Mouse (Mus musculus) spleen, embryonic (tissue): Measurements from ENCODE around the gene Spem2.

Source experiments
- CTCF ChIA-PET: fragments of 350-600 bp; sonication (Branson Sonifier 250); formaldehyde crosslinking; loops from one replicate; lab custom pipeline; 2022; lab: Charles Lee

Gene Spem2

DNA sequence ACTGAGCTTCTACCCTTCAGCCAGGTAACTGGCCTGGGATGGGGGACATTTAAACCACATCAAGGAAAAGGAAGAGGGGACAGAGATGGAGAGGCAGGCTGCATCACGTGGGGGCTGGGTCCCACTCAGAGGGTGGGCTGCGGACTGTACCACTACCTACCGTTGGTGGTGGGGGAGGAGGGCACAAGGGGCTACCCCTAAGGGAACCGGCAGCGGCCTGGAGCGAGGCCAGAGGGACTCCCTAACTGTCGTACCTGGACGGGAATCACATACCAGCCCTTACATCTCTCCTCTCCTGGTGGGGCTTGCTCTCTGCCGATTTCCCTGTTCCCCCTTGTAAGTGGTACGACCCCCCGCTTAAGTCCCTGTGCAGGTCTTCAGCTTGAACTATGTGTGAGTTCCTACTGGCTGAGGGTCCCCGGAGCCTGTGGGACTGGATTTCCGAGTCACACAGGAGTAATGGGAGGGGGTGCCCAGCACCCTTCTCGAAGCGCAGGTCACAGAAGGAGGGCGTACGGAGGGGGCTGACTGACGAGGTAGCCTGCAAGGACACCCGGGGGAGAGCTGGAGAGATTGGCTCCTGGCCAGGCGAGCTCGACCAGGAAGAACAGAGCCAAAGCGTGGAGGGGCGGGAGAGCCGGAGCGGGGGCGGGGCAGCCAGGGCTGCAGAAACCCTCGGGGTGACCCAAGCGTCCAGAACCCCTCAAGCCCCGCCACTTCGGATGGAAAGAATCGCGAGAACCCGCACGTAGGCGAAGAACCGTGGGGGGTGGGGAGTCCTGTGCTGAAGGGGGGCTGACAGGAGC is 17.7 kb downstream of the Spem2 start:
- CTCF ChIA-PET, result no interaction called here

DNA sequence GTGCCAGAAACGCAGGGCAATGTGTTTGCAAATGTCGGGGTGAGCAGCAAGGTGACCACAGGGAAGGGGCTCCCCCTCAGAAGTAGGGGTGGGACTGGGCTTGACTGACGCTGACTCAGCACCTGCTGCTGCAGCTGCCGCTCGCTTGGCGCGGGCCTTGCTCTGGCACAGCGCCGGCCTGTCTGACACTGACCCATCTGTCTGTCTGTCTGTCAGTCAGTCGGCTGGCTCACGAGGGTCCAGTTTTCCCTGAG is 18.2 kb downstream of the Spem2 start:
- CTCF ChIA-PET, result interaction anchor here (0.7 kb wide), 3 partner anchors 45 to 511 kb away, joined by 4 to 18 read pairs (median 11); no protein-coding TSS in a partner anchor

DNA sequence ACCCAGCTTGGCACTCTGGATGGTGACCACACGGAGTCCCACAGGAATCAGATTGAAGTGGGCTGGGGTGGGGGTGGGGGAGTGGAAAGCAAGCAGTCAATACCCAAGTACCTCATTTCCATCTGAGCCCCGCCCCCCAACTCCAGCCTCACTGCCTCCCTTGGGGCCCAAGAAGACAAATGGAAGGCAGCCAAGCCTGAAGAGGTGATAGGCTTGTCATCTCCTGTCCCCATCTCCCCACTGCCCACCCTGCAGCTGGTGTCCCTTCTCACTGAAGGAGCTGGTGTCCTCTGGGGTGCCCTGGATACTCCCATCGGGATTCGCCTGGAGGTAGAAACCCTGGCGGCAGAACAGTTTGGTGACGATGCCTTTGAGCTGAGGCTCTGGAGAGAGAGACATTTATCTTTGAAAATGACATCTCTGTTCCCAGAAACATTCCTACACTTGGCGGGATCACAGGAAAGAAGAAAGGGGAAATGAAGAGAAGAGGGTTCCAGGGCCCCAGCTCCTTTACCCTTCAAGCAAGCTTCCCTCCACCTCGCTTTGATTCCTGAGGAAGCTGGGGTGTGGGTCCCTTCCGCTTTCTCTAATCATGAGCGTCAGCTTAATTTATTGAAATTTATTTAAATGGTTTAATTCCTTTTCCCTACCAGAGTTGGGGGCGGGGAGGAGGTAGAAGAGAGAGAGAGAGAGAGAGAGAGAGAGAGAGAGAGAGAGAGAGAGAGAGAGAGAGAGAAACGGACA is 18.7 kb downstream of the Spem2 start:
- CTCF ChIA-PET, result interaction anchor here (0.7 kb wide), 3 partner anchors 45 to 512 kb away, joined by 4 to 18 read pairs (median 11); no protein-coding TSS in a partner anchor

DNA sequence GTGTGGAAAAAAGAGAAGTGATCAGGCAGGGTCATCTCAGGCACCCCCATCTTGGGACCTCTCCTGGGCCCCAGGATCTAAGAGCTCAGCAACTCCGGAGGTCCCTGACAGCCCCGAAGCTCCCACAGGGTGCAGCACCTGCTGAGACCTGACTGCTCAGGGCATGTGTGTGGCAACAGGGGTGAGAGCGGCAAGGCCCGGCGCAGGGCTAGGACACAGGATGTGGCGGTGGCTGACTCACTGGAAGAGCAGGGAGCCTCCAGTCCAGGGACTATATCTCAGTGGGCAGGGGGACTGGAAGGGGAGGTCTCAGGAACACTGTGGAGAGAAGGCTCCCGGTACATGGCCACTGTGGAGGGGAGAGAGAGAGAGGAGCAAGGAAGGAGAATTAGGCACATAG is 20.3 kb downstream of the Spem2 start:
- CTCF ChIA-PET, result interaction anchor here (0.6 kb wide), 1 partner anchor 133 kb away, joined by 3 read pairs; no protein-coding TSS in a partner anchor

DNA sequence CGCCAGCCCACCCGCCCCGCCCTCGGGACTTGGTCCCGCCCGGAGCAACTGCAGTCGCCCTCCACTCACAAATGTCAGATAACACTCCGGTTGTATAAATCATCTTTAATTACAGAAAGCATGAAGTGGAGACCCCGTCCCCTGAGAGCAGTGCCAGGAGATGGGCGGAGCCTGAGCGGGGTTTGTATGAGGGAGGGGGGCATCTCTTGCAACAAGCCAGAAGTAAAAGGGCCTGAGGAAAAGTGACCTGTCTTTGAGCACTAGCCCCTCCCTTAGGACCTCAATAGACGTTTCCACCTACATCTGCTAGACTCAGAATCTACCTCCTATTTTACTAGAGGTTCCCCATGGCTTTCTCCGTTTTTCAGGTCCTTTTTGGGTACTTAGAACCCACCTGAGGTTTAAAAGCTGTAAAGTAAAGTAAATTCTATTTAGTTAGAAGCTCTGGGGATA is 22.3 kb downstream of the Spem2 start:
- CTCF ChIA-PET, result interaction anchor here (1.2 kb wide), 1 partner anchor 114 kb away, joined by 3 read pairs; the partner anchor contains the start of gene Senp3

DNA sequence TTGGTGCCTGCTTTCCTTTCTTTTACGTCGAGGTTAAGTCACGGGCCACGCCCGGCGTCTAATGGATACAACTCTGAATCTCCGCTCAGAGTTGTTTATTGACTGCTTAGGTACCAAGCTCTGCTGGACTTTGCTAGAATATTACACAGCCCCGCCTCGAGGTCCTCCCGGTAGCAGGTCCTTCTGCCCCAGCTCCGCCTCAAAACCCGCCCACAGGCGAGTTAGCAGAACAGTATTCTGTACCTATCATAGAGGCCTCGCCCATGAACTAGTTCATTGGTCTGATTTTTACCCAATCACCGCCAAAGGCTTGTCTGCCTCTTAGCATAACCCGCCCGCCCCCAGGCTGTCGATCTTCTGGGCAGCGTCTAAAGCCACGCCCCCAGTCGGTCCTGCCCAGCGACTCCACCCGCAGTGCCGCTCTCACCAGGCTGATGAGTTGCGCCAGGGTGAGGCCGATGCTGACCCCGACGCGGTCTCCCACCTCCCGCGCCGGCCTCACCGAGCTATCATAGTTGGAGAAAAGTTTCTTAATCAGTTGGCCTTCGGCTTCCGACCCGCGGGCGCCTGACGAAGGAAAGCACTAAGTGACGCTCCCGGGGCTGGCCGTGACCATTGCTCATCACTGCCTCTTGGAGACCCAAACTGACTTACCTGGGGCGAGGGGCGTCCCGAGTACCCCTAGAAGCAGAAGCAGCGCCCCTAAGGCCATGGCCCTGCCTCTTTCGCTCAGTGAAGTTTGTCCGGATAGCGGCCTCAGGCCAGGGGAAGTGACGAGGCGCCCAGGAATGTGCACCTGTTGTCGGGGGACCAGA is 22.9 kb downstream of the Spem2 start, which contains the start of gene Chrnb1:
Chrnb1 (minus strand) TSS at position 776 of the 815 bp plus-strand sequence.
- CTCF ChIA-PET, result no interaction called here

DNA sequence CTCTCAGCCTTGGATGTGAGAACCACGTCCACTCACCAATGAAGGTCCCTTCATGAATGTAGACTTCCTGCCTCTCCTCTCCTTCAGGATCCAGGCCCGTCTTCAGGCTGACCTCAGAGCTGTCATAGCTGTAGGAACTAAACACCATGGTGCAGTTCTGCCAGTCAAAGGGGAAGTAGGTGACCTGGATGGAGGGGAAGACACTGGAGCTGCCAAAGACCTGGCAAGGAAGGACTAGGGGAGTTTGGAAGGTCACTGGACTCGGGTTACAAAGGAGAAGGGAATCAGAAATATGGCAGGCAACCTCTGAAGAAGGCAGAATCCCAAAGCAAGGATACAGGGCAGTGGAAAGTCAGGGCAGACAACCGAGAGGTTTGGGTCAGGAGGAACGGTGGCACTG is 24.8 kb downstream of the Spem2 start:
- CTCF ChIA-PET, result interaction anchor here (0.6 to 0.7 kb wide), 2 partner anchors 26 to 142 kb away, joined by 3 read pairs; no protein-coding TSS in a partner anchor

DNA sequence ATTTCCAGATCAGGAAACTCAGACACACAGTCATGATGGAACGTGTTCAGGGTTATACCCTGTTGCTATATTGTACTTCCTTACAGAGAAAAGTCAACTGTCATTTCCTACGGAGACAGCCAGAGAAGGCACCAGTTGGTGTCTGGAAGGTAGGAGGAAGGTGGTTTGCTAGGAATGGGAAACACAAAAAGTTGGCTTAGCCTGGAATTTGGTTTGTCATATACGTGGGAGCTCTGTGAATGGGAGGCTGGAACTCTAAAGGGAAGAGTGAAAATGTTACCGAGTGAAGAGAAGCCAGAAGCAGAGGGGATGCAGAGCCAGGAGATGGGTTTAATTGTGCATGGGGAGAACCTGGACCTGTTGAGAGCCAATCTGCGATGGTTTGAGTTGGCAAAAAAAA is 26.8 kb downstream of the Spem2 start:
- CTCF ChIA-PET, result no interaction called here

DNA sequence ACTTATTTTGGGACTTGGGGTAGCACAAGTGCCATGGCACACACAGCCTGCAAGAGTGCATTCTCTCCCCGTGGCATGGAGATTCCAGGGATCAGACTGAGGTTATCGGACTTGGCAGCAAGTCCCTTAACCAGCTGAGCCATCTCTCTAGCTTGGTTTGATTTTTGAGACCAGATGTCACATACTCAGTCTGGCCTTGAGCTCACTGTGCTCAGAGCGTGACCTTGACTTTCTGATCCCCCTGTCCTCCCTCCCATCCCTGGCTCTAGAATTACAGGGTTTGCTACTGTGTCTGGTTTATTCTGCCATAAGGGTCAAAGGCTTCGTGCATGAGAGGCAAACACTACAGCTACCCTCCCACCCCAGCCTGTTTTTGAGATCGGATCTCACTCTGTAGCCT is 28.8 kb downstream of the Spem2 start:
- CTCF ChIA-PET, result no interaction called here

DNA sequence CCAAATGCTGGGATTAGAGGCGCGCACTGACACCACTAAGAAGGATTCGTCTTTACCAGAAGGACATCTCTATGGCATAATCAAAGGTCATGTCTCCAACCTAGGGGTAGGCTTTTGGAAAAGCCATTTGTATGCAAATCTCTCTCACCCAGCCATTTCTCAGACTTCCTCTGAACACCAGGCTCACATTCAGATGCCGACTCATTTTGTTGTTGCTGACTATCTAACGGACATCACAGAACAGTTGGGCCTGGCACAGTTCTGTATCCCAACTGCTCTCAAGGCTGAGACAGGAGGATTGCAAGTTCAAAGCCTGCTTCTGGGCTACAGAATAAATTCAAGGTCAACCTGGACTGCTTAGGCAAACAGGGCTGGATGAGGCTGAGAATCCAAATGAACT is 31.0 kb downstream of the Spem2 start:
- CTCF ChIA-PET, result interaction anchor here (0.6 kb wide), 1 partner anchor 979 kb away, joined by 4 read pairs; no protein-coding TSS in a partner anchor

DNA sequence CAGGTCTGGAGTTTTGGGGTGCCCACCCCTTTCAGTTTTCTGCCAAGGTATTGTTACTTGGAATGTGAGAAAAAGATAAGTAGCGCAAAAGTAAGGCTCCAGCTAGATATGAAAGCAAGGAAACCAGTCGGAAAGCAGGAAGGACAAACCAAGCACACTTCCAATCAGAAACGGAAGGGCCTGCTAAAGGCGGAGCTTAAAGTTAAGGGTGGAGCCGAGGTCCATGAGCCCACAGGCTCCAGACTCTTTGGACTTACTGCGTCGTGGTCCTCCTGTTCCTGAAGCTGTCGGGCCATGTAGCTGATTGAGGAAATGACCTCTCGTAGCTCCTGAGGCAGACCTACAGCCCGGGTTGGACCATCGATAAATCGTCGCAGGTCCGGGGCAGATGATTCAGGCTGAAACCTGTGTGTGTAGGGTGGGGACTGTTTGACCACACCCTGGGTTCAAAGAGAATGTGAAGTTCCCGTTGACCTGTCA is 33.4 kb downstream of the Spem2 start:
- CTCF ChIA-PET, result no interaction called here

DNA sequence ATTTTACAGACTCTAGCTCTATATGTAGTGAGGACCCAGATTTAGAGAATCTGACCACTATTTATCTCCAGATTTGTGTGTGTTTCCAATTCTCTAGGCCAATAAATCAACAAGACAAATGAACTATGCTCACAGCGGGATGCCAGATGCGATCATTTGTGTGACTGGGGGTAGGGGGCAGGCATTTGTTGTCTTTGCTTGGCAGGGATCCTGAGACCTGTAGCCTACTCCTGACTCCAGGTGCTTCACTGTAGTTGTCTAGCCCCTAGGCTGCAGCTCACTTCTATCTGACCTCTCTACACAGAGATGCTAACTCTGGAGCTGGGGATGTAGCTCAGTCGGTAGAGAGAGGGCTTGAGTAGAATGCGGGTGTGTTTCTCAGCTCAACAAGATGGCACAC is 36.4 kb downstream of the Spem2 start:
- CTCF ChIA-PET, result interaction anchor here (0.9 kb wide), 1 partner anchor 12 kb away, joined by 3 read pairs; no protein-coding TSS in a partner anchor

DNA sequence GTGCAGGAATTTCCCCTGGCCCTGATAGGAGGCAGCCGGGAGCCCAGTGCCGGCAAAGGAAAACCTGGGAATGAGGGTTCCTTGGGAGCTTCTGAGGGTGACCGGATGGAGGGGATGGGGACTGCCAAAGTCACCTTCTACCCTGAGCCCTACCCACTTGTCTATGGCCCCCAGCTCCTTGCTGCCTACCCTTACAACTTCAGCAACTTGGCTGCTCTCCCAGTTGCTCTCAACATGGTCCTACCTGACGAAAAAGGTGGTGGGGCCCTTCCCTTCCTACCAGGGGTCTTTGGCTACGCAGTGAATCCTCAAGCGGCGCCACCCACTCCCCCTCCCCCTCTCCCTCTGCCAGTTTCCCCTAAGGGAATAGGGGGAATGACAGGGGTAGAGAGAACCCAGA is 39.3 kb downstream of the Spem2 start:
- CTCF ChIA-PET, result no interaction called here

DNA sequence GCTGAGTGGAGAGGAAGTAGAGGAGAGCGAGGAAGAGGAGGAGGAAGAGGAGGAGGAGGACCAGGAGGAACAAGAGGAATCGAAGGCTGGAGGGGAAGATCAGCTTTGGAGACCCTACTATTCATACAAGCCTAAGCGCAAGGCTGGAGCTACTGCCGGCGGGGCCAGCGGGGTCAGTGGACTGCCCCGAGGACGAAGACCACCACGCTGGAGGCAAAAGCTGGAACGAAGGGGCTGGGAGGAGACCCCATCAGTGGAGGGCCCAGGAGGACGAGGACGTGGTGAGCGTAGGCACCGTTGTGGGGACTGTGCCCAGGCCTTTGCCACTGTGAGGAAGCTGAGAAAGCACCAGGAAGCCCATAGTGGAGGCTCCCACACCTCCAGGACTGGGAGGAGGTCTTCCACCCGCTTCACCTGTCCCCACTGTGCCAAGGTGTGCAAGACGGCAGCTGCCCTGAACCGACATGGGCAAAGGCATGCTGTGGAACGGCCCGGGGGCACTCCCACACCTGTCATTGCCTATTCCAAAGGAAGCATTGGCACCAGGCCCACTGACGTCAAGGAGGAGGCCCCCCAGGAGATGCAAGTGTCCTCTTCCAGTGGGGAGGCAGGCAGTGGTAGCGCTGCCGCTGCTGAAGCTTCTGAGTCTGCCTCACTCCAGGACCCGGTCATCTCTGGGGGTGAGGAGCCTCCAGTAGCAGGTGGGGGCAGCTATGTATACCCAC is 39.8 kb downstream of the Spem2 start:
- CTCF ChIA-PET, result no interaction called here

DNA sequence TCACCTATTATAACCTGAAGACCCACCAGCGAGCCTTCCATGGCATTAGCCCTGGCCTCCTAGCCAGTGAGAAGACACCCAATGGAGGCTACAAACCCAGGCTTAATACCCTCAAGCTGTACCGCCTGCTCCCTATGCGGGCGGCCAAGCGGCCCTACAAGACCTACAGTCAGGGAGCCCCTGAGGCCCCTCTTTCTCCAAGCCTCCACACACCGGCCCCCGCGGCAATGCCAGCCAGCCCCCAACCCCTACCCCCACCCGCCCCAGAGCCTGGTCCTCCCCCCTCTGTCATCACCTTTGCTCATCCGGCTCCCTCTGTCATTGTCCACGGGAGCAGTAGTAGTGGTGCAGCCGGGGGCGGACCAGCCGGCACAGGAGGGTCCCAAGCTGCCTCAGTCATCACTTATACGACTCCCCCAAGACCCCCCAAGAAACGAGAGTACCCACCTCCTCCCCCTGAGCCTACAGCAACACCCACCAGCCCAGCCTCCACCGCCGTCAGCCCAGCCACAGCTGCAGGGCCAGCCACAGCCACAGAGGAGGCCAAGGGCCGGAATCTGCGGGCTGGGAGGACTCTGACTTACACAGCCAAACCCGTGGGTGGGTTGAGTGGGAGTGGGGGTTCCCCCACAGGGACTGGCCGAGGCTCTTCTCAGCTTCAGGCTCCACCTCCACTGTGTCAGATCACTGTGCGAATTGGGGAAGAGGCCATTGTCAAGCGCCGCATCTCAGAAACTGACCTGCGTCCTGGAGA is 40.6 kb downstream of the Spem2 start:
- CTCF ChIA-PET, result no interaction called here

DNA sequence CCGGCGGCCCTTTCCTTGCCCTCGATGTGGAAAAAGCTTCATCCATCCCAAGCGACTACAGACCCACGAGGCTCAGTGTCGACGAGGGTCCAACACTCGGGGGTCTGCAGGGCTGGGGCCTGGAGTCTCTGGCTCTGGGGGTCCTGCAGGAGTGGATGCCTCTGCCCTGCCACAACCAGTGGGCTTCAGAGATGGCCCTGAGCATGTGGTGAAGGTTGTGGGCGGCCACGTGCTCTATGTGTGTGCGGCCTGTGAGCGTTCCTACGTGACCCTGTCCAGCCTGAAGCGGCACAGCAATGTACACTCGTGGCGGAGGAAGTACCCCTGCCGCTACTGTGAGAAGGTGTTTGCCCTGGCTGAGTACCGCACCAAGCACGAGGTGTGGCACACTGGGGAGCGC is 41.8 kb downstream of the Spem2 start:
- CTCF ChIA-PET, result no interaction called here

DNA sequence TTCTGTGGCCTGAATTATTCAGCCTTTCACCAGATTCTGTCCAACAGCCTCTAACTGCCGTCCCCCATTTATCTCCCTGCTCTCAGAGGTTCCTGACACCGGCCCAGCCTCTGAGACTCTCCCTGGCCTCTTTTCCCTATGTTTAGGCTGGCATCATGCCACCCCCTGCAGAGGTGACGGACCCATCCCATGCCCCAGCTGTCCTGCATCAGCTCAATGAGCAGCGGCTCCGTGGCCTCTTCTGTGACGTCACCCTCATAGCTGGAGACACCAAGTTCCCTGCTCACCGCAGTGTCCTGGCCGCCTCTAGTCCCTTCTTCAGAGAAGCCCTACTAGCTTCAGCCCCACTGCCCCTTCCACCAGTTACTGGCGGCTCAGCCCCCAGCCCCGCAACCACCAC is 42.5 kb downstream of the Spem2 start:
- CTCF ChIA-PET, result interaction anchor here (0.6 kb wide), 1 partner anchor 95 kb away, joined by 4 read pairs; no protein-coding TSS in a partner anchor

DNA sequence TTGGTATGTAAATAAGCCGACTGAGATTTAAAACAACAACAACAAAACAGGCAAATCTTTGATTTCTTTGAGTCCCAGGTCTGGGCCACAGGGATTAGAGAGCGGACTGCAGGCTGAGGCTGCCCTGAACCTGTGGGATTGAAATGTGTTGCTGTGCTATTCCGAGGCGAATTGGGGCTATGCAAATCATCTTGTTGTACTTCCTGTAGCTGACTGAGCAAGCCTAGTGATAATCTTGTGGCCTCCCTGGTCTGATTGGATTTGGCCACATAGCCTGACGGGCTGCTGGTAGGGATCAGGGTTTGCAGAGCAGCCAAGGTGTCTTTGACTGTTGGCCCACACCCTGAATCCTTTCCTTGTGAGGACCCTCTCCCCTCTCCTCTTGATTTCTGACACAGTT is 43.3 kb downstream of the Spem2 start:
- CTCF ChIA-PET, result interaction anchor here (1.2 kb wide), 1 partner anchor 27 kb away, joined by 3 read pairs; the partner anchor contains the start of gene Fgf11

DNA sequence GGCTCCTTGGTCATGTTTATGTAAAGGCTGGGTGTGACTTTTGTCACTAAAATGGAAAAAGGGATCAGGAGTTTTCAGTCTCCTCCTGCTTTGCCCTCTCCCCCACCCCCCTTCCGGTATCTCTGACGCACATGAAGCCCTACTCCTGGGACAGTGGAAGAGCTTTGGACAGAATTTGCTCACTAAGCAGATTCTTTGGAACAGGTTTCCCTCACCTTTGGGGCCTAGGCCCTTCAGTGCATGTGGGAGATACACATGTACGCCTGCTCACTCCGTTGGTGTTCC is 50.7 kb downstream of the Spem2 start:
- CTCF ChIA-PET, result interaction anchor here (0.6 kb wide), 1 partner anchor 26 kb away, joined by 3 read pairs; no protein-coding TSS in a partner anchor
